Mouse (Mus musculus): ENCODE results near the gene Tom1l2. TPM values are rescaled to one million over a fixed set of nuclear protein-coding genes. Genes with fewer than 3 reads are reported as not detected.

The Tom1l2 gene
- polyA plus RNA-seq, 1 experiment = 82.1 TPM

GRCm38 (mm10) chr11:60302354-60303083 lies 50.2 kb downstream of the Tom1l2 start:
- no peak for DNase-seq (ENCODE audit: low read depth)
- TF ChIP-seq POLR2A (IDR thresholded peaks at IDR 0.05; ENCODE audit: borderline replicate concordance, extremely low read depth, insufficient read depth, insufficient read length, poor library complexity, severe bottlenecking) (no peak), CTCF (IDR thresholded peaks at IDR 0.05; ENCODE audit: borderline replicate concordance, extremely low read depth, insufficient read depth, insufficient read length) (no peak)

DNA sequence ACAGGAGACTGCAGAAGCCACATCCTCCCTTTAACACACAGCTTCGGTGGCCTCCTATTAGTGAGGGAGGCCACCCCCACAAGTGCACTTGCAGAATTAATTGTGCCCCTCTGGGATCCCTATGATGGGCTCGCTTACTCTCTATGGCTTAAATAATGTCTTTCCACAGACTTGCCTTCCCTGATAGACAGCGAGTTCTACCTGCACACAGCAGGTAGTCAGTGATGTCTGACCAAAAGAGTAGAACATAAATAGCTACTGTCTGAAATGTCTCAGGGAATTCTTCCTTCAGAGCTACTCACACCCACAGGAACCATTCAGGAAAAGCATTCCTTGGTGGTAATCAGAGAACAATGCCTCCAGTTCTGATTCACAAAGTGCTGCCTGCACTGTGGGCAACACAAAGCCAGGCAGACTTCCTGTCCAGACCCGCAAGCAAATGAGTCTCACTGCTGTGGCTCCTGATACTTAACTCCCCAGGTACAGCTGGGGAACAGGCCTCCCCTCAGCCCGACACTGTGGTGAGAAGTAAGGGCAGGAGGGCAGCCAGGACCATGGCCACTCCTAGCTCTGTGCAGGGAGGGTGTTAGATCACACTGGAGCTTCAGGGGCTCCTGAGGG lies 51.0 kb downstream of the Tom1l2 start:
- DNase-seq (ENCODE audit: low read depth) = peak; percentile 70
- TF ChIP-seq CTCF (IDR thresholded peaks at IDR 0.05; ENCODE audit: borderline replicate concordance, extremely low read depth, insufficient read depth, insufficient read length) (no peak), POLR2A (IDR thresholded peaks at IDR 0.05; ENCODE audit: borderline replicate concordance, extremely low read depth, insufficient read depth, insufficient read length, poor library complexity, severe bottlenecking) (no peak)

DNA sequence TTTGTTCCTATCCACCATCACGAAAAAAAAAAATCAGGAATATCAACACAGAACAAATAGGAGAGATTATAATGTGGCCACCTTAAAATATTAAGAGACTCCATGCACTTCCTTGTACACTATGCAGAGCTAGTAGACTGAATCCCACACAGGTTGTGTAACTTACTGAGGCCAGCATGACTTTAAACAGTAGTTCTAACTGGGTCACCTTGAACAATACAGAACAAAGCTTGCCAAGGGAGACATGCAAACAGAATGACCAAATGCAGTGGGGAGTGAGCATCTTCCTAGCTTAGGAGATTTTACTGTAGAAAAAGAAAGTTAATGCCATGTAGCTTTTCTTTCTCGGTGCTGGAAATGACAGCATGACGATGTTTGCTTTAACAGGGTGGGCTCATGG lies 52.4 kb downstream of the Tom1l2 start:
- DNase-seq (ENCODE audit: low read depth) = no peak
- no peak for TF ChIP-seq CTCF (IDR thresholded peaks at IDR 0.05; ENCODE audit: borderline replicate concordance, extremely low read depth, insufficient read depth, insufficient read length)
- no peak for TF ChIP-seq POLR2A (IDR thresholded peaks at IDR 0.05; ENCODE audit: borderline replicate concordance, extremely low read depth, insufficient read depth, insufficient read length, poor library complexity, severe bottlenecking)

DNA sequence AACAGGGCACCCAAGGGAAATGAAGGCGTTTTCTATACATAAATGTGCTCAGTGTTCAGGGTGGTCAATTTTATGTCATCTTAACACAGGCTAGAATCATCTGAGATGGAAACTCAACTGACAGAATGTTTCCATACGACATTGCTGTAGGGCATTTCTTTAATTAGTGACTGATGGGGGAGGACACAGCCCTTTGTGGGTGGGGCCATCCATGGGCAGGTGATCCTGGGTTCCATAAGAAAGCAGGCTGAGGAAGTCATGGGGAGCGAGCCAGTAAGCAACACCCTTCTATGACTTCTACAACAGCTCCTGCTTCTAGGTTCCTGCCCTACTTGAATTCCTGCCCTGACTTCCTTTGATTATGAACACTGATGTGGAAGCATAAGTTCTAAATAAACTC lies 54.9 kb downstream of the Tom1l2 start:
- TF ChIP-seq POLR2A (IDR thresholded peaks at IDR 0.05; ENCODE audit: borderline replicate concordance, extremely low read depth, insufficient read depth, insufficient read length, poor library complexity, severe bottlenecking) (no peak), CTCF (IDR thresholded peaks at IDR 0.05; ENCODE audit: borderline replicate concordance, extremely low read depth, insufficient read depth, insufficient read length) (no peak)
- no peak for DNase-seq (ENCODE audit: low read depth)

GRCm38 (mm10) chr11:60294630-60295313 lies 57.9 kb downstream of the Tom1l2 start:
- DNase-seq (ENCODE audit: low read depth) = no peak
- TF ChIP-seq CTCF (IDR thresholded peaks at IDR 0.05; ENCODE audit: borderline replicate concordance, extremely low read depth, insufficient read depth, insufficient read length) (no peak), POLR2A (IDR thresholded peaks at IDR 0.05; ENCODE audit: borderline replicate concordance, extremely low read depth, insufficient read depth, insufficient read length, poor library complexity, severe bottlenecking) (no peak)

DNA sequence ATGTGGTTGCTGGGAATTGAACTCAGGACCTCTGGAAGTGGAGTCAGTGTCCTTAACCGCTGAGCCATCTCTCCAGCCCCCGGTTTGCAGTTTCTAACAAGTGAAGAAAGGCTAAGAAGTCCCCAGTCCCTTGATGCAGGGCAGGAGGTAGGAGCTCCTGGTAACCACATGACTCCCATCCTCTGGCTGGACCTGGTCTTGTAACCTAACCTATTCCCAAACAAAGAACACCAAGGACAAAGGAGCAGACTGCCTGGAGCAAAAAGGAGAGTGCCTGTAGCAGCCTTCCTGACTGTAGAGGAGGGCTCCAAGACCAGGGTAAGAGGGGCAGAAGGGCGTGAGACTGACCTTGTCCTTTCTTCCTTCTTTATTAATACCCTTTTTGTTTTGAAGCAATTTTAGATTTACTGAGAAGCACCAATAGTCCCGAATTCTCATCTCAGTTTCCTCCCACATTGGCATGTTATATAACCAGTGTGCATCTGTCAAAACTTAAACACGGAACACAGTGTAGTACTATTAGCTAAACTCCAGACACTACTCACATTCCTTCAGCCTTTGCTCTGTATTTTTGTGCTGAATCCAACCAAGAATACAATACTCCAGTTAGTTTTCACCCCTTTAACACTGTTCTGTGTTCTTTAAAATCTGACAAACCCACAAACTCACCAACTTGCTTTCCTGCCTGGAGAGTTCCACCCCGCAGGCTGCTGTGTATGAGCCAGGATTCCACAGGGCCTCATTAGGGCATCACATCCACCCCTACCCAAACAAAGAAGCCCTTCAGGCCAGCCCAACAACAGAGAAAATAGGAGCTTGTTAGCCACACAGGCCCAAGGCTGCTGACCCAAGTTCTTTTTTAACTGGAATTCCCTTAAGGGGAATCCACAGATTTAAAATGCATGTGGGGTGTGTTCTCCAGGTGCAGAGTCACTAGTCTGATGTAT lies 58.7 kb downstream of the Tom1l2 start:
- TF ChIP-seq POLR2A (IDR thresholded peaks at IDR 0.05; ENCODE audit: borderline replicate concordance, extremely low read depth, insufficient read depth, insufficient read length, poor library complexity, severe bottlenecking) (no peak), CTCF (IDR thresholded peaks at IDR 0.05; ENCODE audit: borderline replicate concordance, extremely low read depth, insufficient read depth, insufficient read length) (no peak)
- peak; percentile 94 for DNase-seq (ENCODE audit: low read depth)

DNA sequence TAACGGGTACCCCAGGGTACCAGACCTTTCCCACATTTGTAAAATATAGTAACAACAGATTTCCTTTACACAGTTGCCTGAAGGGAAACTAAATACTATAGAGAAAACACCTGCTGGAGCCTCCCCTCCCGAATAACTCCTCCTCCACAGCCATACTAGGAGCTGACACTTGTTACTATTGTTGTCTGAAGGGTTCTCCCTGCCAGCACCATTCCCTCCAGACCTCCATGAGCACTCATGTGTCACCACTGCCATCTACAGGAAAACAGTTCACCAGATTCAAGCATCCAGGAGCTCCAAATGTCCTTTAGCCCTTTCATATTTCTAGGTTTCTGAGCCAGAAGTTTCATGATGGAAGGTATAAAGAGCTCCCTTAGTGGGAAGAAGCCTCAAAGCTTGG lies 60.0 kb downstream of the Tom1l2 start:
- TF ChIP-seq POLR2A (IDR thresholded peaks at IDR 0.05; ENCODE audit: borderline replicate concordance, extremely low read depth, insufficient read depth, insufficient read length, poor library complexity, severe bottlenecking) (no peak), CTCF (IDR thresholded peaks at IDR 0.05; ENCODE audit: borderline replicate concordance, extremely low read depth, insufficient read depth, insufficient read length) (peak; percentile 76; the same call in 1 of the 2 replicates)
- peak; percentile 95 for DNase-seq (ENCODE audit: low read depth)

DNA sequence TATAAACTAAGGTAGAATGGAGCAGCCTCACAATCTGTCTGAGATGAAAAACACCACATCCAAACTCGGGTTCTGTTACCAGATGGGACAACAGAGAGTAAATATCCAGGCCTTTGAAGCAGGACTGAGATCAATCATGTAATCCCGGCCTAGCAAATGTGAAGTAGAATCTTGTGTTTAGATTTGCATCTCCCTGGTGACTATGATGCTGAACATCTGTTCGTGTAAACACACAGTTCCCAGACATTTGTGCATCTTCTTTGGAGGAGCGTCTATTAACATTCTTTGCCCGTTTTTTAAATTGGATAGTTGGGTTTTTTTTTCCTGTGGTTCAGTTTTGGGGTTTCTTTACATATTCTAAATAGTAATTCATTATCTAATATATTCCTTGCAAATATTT lies 63.7 kb downstream of the Tom1l2 start:
- peak; percentile 63 for DNase-seq (ENCODE audit: low read depth)
- TF ChIP-seq POLR2A (IDR thresholded peaks at IDR 0.05; ENCODE audit: borderline replicate concordance, extremely low read depth, insufficient read depth, insufficient read length, poor library complexity, severe bottlenecking) (no peak), CTCF (IDR thresholded peaks at IDR 0.05; ENCODE audit: borderline replicate concordance, extremely low read depth, insufficient read depth, insufficient read length) (no peak)

DNA sequence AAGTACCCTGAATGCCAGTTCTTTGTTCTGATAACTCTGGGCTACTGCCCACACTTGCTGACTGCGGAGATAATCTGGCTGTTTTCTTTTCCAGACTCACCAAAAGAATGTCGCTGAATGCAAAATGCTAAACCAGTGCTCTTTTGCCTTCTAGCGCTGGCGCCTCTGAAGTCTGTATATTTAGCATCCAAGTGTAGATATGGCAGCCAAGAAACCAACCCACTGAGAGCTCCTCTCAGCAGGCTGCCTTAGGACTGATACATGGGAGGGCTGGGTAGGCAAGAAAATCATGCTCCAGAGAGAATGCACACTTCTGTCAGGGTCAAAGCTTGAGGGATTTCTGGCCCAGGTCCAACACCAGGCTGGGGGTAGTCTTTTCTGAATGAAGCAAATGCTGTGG lies 66.4 kb downstream of the Tom1l2 start:
- DNase-seq (ENCODE audit: low read depth) = peak; percentile 82
- no peak for TF ChIP-seq CTCF (IDR thresholded peaks at IDR 0.05; ENCODE audit: borderline replicate concordance, extremely low read depth, insufficient read depth, insufficient read length)
- TF ChIP-seq POLR2A (IDR thresholded peaks at IDR 0.05; ENCODE audit: borderline replicate concordance, extremely low read depth, insufficient read depth, insufficient read length, poor library complexity, severe bottlenecking) = no peak

DNA sequence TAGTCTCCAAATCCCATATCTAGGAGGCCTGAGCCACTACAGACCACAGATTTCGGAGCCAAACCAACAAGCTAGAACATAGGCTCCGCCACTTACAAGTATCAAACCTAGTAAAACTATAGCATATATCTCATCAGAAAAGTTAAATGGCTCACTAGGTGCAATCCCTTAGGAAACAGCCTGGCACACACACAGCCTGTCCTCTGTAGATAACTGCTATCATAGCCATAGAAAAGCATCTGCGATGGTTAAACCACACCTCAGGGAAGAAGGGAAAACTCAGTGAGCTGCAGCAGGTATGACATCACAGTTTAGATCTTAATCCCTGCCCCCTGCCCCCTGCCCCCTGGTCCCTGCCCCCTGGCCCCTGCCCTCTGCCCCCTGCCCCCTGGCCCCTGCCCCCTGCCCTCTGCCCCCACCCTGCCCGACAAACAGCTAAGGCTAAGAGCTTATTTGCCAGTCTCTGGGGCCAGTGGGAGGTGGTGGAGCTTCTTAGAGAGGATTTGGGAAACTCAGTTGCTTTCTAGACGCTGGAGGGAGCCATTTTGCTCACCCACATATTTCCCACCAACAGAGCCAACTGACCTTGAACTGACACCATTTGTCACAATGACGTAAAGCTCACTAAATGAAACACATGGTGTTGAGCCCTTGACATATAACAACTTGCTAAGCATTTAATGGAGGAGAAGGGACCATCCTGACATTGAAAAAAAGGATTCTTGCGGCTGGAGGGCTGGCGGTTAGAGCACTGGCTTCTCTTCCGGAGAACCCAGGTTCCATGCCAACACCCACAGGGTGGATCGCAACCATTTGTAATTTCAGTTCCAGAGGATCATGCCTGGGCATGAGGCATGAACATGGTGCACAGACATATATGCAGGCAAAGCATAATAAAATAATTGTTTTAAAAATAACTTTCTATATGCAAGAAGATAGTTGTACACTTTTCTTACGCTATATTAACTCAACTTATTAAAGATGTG lies 72.0 kb downstream of the Tom1l2 start:
- DNase-seq (ENCODE audit: low read depth) = no peak
- TF ChIP-seq CTCF (IDR thresholded peaks at IDR 0.05; ENCODE audit: borderline replicate concordance, extremely low read depth, insufficient read depth, insufficient read length) (no peak), POLR2A (IDR thresholded peaks at IDR 0.05; ENCODE audit: borderline replicate concordance, extremely low read depth, insufficient read depth, insufficient read length, poor library complexity, severe bottlenecking) (no peak)

Measured in brain, embryonic 14.5 days (tissue).